Mouse (Mus musculus) limb, embryonic 11.5 days (tissue): Measurements from ENCODE around the gene Arhgef3. TPM values are rescaled to one million over a fixed set of nuclear protein-coding genes. Genes with fewer than 3 reads are reported as not detected.

Experiments
- ATAC-seq: fragments of 200-750 bp; cut with Nextera tagmentation; 2 replicates; pipeline ENCODE4 v1.8.0; 2017; ENCODE audit warnings: low read depth; ENCODE audit not compliant: insufficient number of reproducible peaks, low FRiP score, low TSS enrichment
- DNase-seq: peaks from one replicate; pipeline ENCODE4 v3.0.0-alpha.2; 2015; ENCODE audit warnings: low spot score
- H3K27ac ChIP-seq: fragments of 300-500 bp; sonication (generic); replicated peaks from 2 replicates; pipeline ENCODE4 v1.5.1; 2014; ENCODE audit warnings: low read depth, mild to moderate bottlenecking, low read length
- H3K27me3 ChIP-seq: fragments of 300-500 bp; sonication (generic); 2 replicates; pipeline ENCODE4 v1.6.1; 2014; ENCODE audit warnings: mild to moderate bottlenecking, low read length, mixed read lengths; ENCODE audit not compliant: control insufficient read depth, insufficient read depth
- H3K36me3 ChIP-seq: fragments of 300-500 bp; sonication (generic); 2 replicates; pipeline ENCODE4 v1.6.1; 2014; ENCODE audit warnings: mild to moderate bottlenecking, low read length, moderate library complexity, mixed read lengths; ENCODE audit not compliant: control insufficient read depth, insufficient read depth
- H3K4me1 ChIP-seq: fragments of 300-500 bp; sonication (generic); 2 replicates; pipeline ENCODE4 v1.6.1; 2014; ENCODE audit warnings: low read length, mixed read lengths; ENCODE audit not compliant: control insufficient read depth, insufficient read depth
- H3K4me2 ChIP-seq: fragments of 300-500 bp; sonication (generic); 2 replicates; pipeline ENCODE4 v1.6.1; 2014; ENCODE audit warnings: low read depth, mild to moderate bottlenecking, moderate library complexity; ENCODE audit not compliant: severe bottlenecking
- H3K4me3 ChIP-seq: fragments of 300-500 bp; sonication (generic); 2 replicates; pipeline ENCODE4 v1.5.1; 2014; ENCODE audit warnings: low read depth, low read length
- H3K9ac ChIP-seq: fragments of 300-500 bp; sonication (generic); 2 replicates; pipeline ENCODE4 v1.6.1; 2014; ENCODE audit warnings: mild to moderate bottlenecking, low read length
- H3K9me3 ChIP-seq: fragments of 300-500 bp; sonication (generic); 2 replicates; pipeline ENCODE4 v1.6.1; 2016; ENCODE audit warnings: low read length; ENCODE audit not compliant: control insufficient read depth
- WGBS: fragments of 180-500 bp; shearing (Covaris S2); extraction: QIAGEN DNeasy Blood & Tissue Kit; methylation state at CpG from one replicate; pipeline ENCODE4 v1.1.7; 2014; 5-methylcytosine and 5-hydroxymethylcytosine counted together
- polyA plus RNA-seq: library from polyadenylated mRNA; unstranded; fragments of >200 nt; fragmentation: Nextera tagmentation; extraction: Ambion mirVana; gene quantifications from 2 replicates; pipeline ENCODE4 v1.2.1, GENCODE M21; 2014

Gene Arhgef3
- polyA plus RNA-seq, 1 experiment from 2014 or later, result 17.8 TPM

DNA sequence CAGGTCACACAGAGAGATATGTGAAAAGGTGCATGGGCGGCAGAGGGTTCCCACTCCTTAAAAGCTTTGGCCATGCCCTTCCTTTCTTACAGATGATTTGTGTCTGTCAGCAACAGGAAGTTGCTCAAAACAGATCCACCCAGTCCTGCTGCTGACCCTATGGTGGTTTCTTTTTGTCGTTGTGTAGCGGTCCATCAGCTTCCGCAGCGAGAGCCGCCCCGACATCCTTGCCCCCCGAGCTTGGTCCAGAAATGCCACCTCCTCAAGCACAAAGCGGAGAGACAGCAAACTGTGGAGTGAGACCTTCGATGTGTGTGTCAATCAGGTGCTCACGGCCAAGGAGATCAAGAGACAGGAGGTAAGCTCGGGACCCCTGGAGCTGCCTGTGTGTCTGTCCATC lies 264.7 kb downstream of the Arhgef3 start:
- Histone ChIP-seq H3K9ac (no peak overlapping the region), H3K27me3 (no peaks in the 10 kb centered on the region), H3K27ac (no peak overlapping the region), H3K9me3 (no peaks in the 10 kb centered on the region), H3K36me3 (no peaks in the 10 kb centered on the region), H3K4me2 (no peak overlapping the region), H3K4me3 (no peak overlapping the region), H3K4me1 (no peaks in the 10 kb centered on the region)
- ATAC-seq, result no peak
- no peak for DNase-seq
- 90% methylated on average over 12 of the region's 12 CpGs for WGBS

DNA sequence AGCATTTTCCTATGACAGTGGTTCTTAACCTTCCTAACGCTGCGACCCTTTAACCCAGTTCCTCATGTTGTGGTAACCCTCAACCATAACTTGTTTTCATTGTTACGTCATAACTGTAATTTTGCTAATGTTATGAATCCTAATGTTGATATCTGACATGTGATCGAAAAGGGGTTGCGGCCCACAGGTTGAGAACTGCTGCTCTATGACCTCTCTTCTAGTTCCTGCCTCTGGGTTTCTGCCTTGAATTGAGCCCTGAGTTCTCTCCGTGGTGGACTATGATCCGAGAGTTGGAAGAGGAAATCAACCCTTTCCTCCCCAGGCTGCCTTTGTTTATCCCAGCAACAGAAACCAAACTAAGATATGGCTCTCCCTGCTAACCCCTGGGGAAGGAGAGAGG lies 266.8 kb downstream of the Arhgef3 start:
- Histone ChIP-seq H3K36me3 (no peaks in the 10 kb centered on the region), H3K27me3 (no peaks in the 10 kb centered on the region), H3K9me3 (no peaks in the 10 kb centered on the region), H3K4me3 (no peak overlapping the region), H3K27ac (no peak overlapping the region), H3K9ac (no peak overlapping the region), H3K4me1 (no peaks in the 10 kb centered on the region), H3K4me2 (no peak overlapping the region)
- 87% methylated on average over 7 of the region's 7 CpGs for WGBS
- DNase-seq (no peak), ATAC-seq (no peak)

DNA sequence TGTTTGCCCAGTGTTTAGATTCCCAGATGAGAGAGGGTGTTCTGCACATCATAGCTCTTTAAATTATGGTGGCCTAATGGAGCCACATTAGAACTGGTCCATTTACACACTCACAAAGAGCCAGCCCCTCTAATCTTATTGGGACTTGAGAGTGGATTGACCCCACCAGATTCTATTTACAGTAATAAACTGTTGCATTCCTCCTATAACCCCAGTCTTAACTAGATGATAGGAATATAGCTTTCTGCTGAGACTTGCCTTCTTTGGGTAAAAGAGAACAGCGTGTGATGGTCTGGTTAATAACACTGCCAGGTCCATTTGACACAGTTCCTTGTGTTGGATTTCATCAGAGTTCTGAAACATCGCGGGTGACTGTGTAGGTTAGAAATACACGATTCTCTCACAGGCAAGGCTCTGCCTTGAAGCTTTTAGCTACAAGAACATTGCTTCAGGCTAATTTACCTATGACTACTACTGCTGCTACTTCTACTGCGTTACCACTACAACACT lies 268.7 kb downstream of the Arhgef3 start:
- 87% methylated on average over 5 of the region's 5 CpGs for WGBS
- Histone ChIP-seq H3K36me3 (no peaks in the 10 kb centered on the region), H3K4me3 (no peak overlapping the region), H3K9me3 (no peaks in the 10 kb centered on the region), H3K4me1 (no peaks in the 10 kb centered on the region), H3K9ac (no peak overlapping the region), H3K4me2 (no peak overlapping the region), H3K27me3 (no peaks in the 10 kb centered on the region), H3K27ac (no peak overlapping the region)
- ATAC-seq (no peak), DNase-seq (no peak)

DNA sequence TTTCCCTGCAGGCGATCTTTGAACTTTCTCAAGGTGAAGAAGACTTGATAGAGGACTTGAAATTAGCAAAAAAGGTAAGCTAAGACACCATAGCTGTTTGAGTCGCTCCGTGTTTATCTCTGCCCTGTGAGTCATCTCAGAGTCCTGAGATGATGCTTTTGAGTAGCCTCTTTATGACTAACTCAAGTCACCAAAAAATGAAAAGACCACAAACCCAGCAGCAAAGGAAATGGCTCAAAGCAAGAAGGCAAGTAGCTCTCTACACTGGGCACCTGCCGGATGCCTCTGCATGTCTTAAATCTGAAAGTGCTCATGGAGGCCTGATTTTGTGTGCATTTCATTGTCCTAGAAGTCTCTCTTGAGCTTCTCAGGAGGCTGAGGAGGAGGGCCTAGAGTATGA lies 269.4 kb downstream of the Arhgef3 start:
- Histone ChIP-seq H3K9me3 (no peaks in the 10 kb centered on the region), H3K4me3 (no peak overlapping the region), H3K27ac (no peak overlapping the region), H3K4me2 (no peak overlapping the region), H3K4me1 (no peaks in the 10 kb centered on the region), H3K9ac (no peak overlapping the region), H3K27me3 (no peaks in the 10 kb centered on the region), H3K36me3 (no peaks in the 10 kb centered on the region)
- ATAC-seq (no peak), DNase-seq (no peak)
- WGBS, result 91% methylated on average over 4 of the region's 4 CpGs

DNA sequence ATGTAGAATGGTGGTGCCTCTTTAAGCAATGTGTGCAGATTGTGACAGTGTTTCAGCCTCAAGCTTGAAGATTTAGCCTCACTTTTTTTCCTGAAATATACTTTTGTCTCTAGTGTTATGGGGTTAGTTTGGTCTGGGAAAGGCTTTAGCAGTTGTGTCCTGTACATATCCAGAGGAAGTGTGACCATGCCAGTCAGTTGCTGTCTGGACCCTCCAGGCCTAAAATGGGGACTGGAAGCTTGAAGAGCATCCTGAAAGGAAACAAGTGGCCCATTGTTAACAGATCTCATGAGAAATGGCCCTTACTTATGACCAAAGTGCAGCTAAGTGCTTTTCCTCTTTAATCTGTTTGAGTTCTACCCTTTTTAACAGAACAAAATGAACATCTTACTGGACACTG lies 273.9 kb downstream of the Arhgef3 start:
- no peaks in the 10 kb centered on the region for H3K4me1 ChIP-seq
- no peaks in the 10 kb centered on the region for H3K9me3 ChIP-seq
- no peaks in the 10 kb centered on the region for H3K27me3 ChIP-seq
- no peak overlapping the region for H3K9ac ChIP-seq
- DNase-seq (no peak), ATAC-seq (no peak)
- H3K4me3 ChIP-seq, result no peak overlapping the region
- no peak overlapping the region for H3K4me2 ChIP-seq
- no peak overlapping the region for H3K27ac ChIP-seq
- H3K36me3 ChIP-seq, result no peaks in the 10 kb centered on the region

DNA sequence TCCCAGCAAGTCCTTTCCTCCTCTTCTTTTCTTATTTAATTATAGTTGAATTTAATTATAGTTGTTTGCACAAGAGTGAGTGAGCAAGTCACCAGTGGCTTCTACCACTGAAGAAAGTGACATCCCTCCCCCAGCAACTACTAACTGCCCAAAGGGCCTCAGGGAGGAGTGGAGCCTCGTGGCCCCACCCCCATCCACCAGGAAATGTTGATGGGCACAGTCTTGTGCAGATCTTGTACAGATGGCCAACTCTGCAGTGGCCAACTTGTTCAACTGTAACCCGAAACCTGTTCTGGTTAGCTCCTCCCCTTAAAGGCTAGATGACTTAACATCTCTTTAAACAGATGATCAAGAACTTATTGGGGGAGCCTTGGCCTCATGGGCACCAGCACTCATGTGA lies 275.0 kb downstream of the Arhgef3 start:
- Histone ChIP-seq H3K4me3 (no peak overlapping the region), H3K27ac (no peak overlapping the region), H3K9ac (no peak overlapping the region), H3K9me3 (no peaks in the 10 kb centered on the region), H3K4me2 (no peak overlapping the region), H3K4me1 (no peaks in the 10 kb centered on the region), H3K36me3 (no peaks in the 10 kb centered on the region), H3K27me3 (no peaks in the 10 kb centered on the region)
- 63% methylated on average over 2 of the region's 2 CpGs for WGBS
- ATAC-seq (no peak), DNase-seq (no peak)

DNA sequence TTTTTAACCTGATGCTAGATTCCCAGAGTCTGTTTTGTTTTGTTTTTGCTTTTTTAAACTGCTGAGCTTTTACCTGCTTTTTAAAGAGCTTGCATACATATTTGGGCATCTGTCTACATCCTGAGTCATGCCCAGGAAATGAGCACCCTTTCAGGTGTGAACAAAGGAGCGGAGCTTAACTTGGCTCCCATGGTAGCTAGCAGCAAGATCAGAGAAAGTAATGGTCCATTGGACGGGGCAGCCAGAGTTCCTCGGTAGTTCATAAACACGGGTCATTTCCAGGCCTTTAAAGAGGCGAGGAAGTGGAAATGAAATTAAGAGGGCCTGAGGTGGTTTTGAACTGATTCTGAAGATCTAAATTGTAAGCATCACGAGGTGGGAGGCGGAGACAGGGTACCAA lies 276.0 kb downstream of the Arhgef3 start:
- Histone ChIP-seq H3K36me3 (no peaks in the 10 kb centered on the region), H3K27me3 (no peaks in the 10 kb centered on the region), H3K4me3 (no peak overlapping the region), H3K9me3 (no peaks in the 10 kb centered on the region), H3K9ac (no peak overlapping the region), H3K4me2 (no peak overlapping the region), H3K27ac (no peak overlapping the region), H3K4me1 (no peaks in the 10 kb centered on the region)
- DNase-seq (no peak), ATAC-seq (no peak)
- WGBS, result 57% methylated on average over 7 of the region's 7 CpGs

DNA sequence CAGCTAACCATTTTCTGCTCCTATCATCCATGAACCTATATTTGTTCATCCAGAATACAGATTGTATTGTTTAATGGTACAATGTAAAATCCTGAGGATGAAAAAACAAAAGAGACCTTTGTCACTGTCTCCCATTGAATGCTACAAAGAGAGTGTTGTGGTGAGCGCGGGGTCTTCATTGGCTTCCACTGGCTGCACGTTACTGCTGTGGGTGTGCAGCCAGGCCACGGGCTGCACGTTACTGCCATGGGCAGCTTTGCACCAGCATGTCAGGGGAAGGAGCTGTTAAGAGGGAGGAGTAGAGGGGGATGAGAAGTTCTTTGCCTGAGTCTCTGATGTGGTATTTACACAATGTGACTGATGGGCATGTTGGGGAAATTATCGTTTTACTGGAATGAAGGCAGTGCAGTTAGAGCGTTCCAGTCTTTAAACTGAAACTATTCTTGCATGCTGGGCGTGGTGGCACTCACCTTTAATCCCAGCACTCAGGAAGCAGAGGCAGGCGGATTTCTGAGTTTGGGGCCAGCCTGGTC lies 277.1 kb downstream of the Arhgef3 start:
- WGBS, result 85% methylated on average over 9 of the region's 9 CpGs
- H3K27me3 ChIP-seq, result no peaks in the 10 kb centered on the region
- no peaks in the 10 kb centered on the region for H3K4me1 ChIP-seq
- no peak overlapping the region for H3K4me3 ChIP-seq
- H3K27ac ChIP-seq, result no peak overlapping the region
- no peaks in the 10 kb centered on the region for H3K36me3 ChIP-seq
- no peak for ATAC-seq
- H3K9ac ChIP-seq, result no peak overlapping the region
- DNase-seq, result no peak
- H3K4me2 ChIP-seq, result no peak overlapping the region
- H3K9me3 ChIP-seq, result no peaks in the 10 kb centered on the region

DNA sequence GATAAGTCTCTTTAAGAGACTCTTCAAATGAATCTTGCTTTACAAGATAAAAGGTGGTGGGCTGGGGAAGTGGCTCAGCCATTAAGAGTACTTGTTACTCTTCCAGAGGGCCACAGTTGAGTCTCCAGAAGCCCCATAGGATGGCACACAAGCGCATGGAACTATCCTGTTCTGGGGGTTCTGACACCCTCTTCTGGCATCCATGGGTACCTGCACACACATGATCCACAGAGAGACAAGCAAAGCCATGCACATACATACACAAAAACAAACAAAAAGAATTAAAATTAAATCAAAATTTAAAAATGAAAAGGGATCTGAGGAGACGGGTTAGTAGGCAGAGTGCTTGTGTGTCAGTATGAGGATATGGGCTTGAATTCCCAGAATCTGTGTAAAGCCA lies 278.0 kb downstream of the Arhgef3 start:
- WGBS, result 94% methylated on average over 2 of the region's 2 CpGs
- Histone ChIP-seq H3K36me3 (no peaks in the 10 kb centered on the region), H3K27ac (no peak overlapping the region), H3K9ac (no peak overlapping the region), H3K27me3 (no peaks in the 10 kb centered on the region), H3K4me2 (no peak overlapping the region), H3K4me1 (no peaks in the 10 kb centered on the region), H3K9me3 (no peaks in the 10 kb centered on the region), H3K4me3 (no peak overlapping the region)
- DNase-seq, result no peak
- ATAC-seq, result no peak
